Mouse (Mus musculus) G1E-ER4 (cell line): ENCODE measurements around the gene Plxdc1. TPM values are rescaled to one million over a fixed set of nuclear protein-coding genes. Genes with fewer than 3 reads are reported as not detected.

Source experiments
- GATA1 ChIP-seq: IDR thresholded peaks from one replicate; pipeline ENCODE4 v1.8.0; 2012; ENCODE audit warnings: low read length, inconsistent platforms
- polyA plus RNA-seq: library from polyadenylated mRNA; stranded (reverse); fragments of >175 nt; gene quantifications from 2 replicates; pipeline ENCODE4 v1.2.3, GENCODE M21; 2012

Gene Plxdc1
- 0.14 and 0.24 TPM in 2 replicates for polyA plus RNA-seq

- TF ChIP-seq GATA1, result no peak
Measured at GRCm38 (mm10) chr11:97985727-97986677, at the start of gene Plxdc1. Plxdc1 (minus strand) TSS chr11:97986444.

DNA sequence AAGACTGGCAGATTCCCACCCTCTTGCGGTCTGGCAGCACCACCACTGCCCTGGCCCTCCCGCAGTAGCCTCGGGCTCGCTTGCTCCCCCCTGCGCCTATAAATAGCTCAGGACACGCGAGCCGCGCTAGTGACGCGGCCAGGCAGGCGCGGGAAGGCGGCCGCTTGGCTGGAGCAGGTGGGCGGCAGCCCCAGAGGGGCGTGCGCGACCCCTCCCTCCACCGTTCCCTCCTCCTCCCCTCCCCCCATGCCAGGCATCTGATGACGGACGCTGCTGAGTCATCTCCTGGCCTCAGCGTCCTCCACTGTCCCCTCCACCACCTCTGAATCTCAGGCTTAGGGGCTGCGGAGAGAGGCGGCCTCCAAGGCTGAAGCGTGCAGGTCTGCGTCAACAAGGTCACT is 49.7 kb upstream of the Plxdc1 start:
- no peak for TF ChIP-seq GATA1

DNA sequence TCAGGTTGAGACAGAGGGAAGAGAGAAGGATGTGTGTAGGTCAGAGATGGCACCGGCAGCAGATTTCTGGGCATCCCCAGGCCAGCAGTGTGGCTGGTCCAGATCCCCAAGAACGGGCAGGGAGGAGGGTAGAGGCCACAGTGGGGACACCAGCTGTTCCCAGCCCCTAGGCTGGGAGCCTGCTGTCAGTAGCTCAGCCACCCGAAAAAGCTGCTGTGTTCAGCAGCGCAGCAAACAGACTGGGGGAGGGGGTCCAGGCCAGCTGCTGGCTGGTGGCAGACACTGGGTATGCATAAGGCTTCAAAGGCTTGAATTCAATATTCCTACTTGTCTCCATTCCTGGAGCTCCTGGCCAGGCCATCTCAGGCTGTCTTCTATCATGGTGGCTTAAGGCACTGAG is 48.6 kb upstream of the Plxdc1 start:
- TF ChIP-seq GATA1, result no peak

GRCm38 (mm10) chr11:98034061-98034460 is 47.8 kb upstream of the Plxdc1 start:
- TF ChIP-seq GATA1, result no peak

GRCm38 (mm10) chr11:98031443-98031770 is 45.2 kb upstream of the Plxdc1 start:
- TF ChIP-seq GATA1, result no peak

DNA sequence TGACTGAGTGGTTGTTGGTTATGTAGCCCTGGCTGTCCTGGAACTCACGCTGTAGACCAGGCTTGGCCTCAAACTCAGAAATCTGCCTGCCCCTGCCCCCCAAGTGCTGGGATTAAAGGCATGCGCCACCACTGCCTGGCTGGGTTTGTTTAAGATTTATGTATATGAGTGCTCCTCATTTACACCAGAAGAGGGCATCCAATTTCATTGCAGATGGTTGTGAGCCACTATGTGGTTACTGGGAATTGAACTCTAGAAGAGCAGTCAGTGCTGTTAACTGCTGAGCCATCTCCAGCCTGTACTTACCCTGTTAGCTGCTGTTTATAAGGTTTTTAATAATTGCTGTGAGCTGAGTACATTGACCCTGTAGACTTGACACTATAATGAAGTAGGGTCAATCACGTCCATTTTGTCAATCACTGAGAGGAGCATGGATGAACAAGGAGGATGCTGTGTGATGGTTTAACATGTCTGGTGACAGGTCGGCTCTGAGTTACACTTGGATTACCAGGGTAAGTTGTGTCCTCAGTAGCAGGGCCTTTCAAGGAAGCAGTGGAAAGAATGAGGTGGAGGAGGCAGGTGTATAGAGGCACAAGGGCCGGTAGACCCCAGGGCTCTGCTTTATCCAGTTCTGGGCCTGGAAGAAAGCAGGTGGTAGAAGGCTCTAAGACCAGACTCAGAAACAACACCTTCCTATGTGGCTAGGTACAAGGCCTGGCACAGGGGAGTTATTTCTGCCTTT is 44.6 kb upstream of the Plxdc1 start:
- TF ChIP-seq GATA1, result no peak

DNA sequence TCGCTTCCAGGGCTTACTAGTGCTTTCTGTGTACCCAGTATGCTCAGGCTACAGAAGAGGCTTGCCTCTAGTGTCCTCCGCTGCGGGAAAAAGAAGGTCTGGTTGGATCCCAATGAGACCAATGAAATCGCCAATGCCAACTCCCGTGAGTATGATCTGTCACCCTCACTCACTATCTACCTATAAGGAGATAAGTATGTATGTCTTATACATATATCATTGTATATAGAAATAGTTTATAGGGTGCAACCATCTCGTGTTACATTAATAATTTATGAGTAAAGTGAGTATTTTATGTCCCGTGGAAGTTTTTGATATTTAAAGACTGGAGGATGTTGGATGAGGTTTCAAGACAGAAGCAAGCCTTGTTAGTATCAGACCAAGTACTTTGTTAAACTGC is 41.5 kb upstream of the Plxdc1 start:
- TF ChIP-seq GATA1, result no peak

DNA sequence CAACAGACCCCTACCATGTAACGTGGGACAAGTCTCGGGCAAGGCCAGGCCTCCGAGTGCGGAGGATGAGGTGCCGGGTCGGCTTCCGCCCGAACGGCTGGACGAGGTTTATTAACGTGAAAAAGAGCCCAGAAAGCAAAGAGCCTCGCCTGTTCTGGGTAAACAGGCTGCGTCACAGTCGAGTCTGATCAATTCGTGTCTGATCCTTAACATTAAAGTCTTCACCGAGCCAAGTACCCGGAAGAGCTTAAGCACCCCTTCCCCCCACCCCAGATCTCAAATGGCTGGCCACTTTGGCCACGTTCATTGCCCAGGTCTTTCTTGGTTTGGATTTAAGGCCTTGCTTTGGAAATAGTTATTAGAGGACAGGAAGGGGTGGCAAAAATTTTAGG is 41.0 kb upstream of the Plxdc1 start:
- TF ChIP-seq GATA1, result no peak

GRCm38 (mm10) chr11:98026570-98027296 is 40.5 kb upstream of the Plxdc1 start, which contains the start of gene Rpl19:
Rpl19 (plus strand) TSS chr11:98026710.
- TF ChIP-seq GATA1, result no peak

- TF ChIP-seq GATA1, result no peak
Measured at GRCm38 (mm10) chr11:98026248-98026569, 40.0 kb upstream of the Plxdc1 start.

DNA sequence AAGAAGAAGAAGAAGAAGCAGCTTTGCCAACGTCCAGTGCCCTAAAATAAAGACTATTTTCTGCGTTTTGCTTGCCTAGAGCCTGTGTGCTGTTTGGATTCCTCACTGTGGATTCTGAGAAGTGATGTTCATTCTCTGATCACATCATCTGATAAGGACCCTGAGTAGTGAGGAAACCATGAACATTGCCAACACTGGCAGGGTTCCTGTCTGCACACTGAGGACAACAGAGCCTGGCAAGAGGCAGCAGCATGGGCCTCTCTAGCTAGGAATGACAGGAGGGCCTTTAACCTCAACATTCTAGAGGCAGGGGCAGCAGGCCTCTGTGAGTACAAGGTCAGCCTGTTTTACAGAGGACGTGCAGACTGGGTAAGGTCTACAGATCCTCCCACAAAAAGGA is 38.3 kb upstream of the Plxdc1 start:
- no peak for TF ChIP-seq GATA1

- TF ChIP-seq GATA1, result no peak
Measured at GRCm38 (mm10) chr11:98022555-98023371, 36.5 kb upstream of the Plxdc1 start, which contains the start of gene Cacnb1. Cacnb1 (minus strand) TSS chr11:98023034.

- TF ChIP-seq GATA1, result no peak
Measured at GRCm38 (mm10) chr11:98022253-98022554, 36.0 kb upstream of the Plxdc1 start.

- TF ChIP-seq GATA1, result no peak
Measured at GRCm38 (mm10) chr11:98021565-98022252, 35.5 kb upstream of the Plxdc1 start.

- TF ChIP-seq GATA1, result no peak
Measured at GRCm38 (mm10) chr11:98021118-98021517, 34.9 kb upstream of the Plxdc1 start.

GRCm38 (mm10) chr11:98020710-98021109 is 34.5 kb upstream of the Plxdc1 start:
- TF ChIP-seq GATA1, result no peak
